Mouse (Mus musculus): ENCODE data around the gene Myo16.

Gene Myo16

GRCm38 (mm10) chr8:10482880-10483279 lies 329.2 kb downstream of the Myo16 start:
- DNase-seq: no peak

- no peak for DNase-seq
Measured at GRCm38 (mm10) chr8:10483841-10484240, 330.1 kb downstream of the Myo16 start.

GRCm38 (mm10) chr8:10489738-10490419 lies 336.2 kb downstream of the Myo16 start:
- DNase-seq: no peak

GRCm38 (mm10) chr8:10490420-10490784 lies 336.7 kb downstream of the Myo16 start:
- DNase-seq: no peak

GRCm38 (mm10) chr8:10490874-10491273 lies 337.2 kb downstream of the Myo16 start:
- DNase-seq: no peak

- no peak for DNase-seq
Measured at GRCm38 (mm10) chr8:10499846-10500245, 346.1 kb downstream of the Myo16 start.

- DNase-seq: no peak
Measured at GRCm38 (mm10) chr8:10500465-10500864, 346.8 kb downstream of the Myo16 start.

- DNase-seq: no peak
Measured at GRCm38 (mm10) chr8:10501750-10502149, 348.0 kb downstream of the Myo16 start.

GRCm38 (mm10) chr8:10512105-10512504 lies 358.4 kb downstream of the Myo16 start:
- no peak for DNase-seq

GRCm38 (mm10) chr8:10517381-10517780 lies 363.7 kb downstream of the Myo16 start:
- DNase-seq: no peak

- no peak for DNase-seq
Measured at GRCm38 (mm10) chr8:10519276-10519675, 365.6 kb downstream of the Myo16 start.

- DNase-seq: no peak
Measured at GRCm38 (mm10) chr8:10521463-10521862, 367.8 kb downstream of the Myo16 start.

GRCm38 (mm10) chr8:10525686-10526085 lies 372.0 kb downstream of the Myo16 start:
- no peak for DNase-seq

GRCm38 (mm10) chr8:10526616-10527015 lies 372.9 kb downstream of the Myo16 start:
- DNase-seq: no peak

GRCm38 (mm10) chr8:10534619-10535286 lies 381.0 kb downstream of the Myo16 start:
- no peak for DNase-seq

GRCm38 (mm10) chr8:10538319-10538718 lies 384.6 kb downstream of the Myo16 start:
- no peak for DNase-seq

GRCm38 (mm10) chr8:10539665-10540064 lies 386.0 kb downstream of the Myo16 start:
- no peak for DNase-seq

GRCm38 (mm10) chr8:10545890-10546289 lies 392.2 kb downstream of the Myo16 start:
- no peak for DNase-seq

- DNase-seq: no peak
Measured at GRCm38 (mm10) chr8:10546519-10546918, 392.8 kb downstream of the Myo16 start.

GRCm38 (mm10) chr8:10548003-10548584 lies 394.4 kb downstream of the Myo16 start:
- no peak for DNase-seq

- no peak for DNase-seq
Measured at GRCm38 (mm10) chr8:10549434-10549833, 395.7 kb downstream of the Myo16 start.

- DNase-seq: no peak
Measured at GRCm38 (mm10) chr8:10557961-10558360, 404.2 kb downstream of the Myo16 start.

- no peak for DNase-seq
Measured at GRCm38 (mm10) chr8:10559479-10559878, 405.8 kb downstream of the Myo16 start.

- DNase-seq: no peak
Measured at GRCm38 (mm10) chr8:10561616-10562015, 407.9 kb downstream of the Myo16 start.

Measured in spleen, adult 18-20 months (tissue).